Mouse (Mus musculus) G1E (cell line): Measurements from ENCODE around the gene Slc18a2.

ENCODE experiments used
- CTCF ChIP-seq: IDR thresholded peaks from 2 replicates; pipeline ENCODE4 v1.5.1; 2012; ENCODE audit warnings: low read depth, low read length, inconsistent platforms, mixed read lengths
- GATA1 ChIP-seq: IDR thresholded peaks from 2 replicates; pipeline ENCODE4 v1.6.1; 2012; ENCODE audit warnings: borderline replicate concordance, low read length, inconsistent platforms, mixed read lengths
- TAL1 ChIP-seq: conservative IDR thresholded peaks from 2 replicates; pipeline ENCODE4 v1.6.1; 2012; ENCODE audit warnings: low read depth, low read length, inconsistent platforms, mixed read lengths

- TF ChIP-seq CTCF: no peak
- no peak for TF ChIP-seq GATA1
- TF ChIP-seq TAL1: no peak
Observed at GRCm38 (mm10) chr19:59236046-59236445, 24.6 kb upstream of the Slc18a2 start.
